In the genomic region with DNA sequence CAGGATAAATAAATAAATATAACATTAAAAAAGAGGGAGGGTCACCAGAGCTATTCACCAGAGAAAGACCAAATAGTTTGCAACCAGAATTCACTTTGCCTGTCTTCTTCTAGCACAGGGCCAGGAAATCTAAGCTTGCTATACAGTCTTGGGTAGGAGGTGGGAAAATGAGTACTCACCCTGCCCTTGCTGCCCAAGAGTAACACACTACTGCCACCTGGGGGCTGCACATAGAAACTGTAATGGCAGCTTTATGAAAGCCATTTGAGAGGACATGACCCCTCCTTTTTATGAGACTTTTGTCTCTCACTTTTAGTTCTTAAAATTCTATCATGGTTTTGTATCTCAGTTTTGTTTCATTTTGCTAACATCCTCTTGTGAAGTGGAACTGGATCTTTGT, we compare ENCODE assay signal across 7 mouse cellular contexts. TPM values are rescaled to one million over a fixed set of nuclear protein-coding genes. Genes with fewer than 3 reads are reported as not detected.
DNase-seq lines count a peak whose midpoint lies in the region; TF ChIP-seq lines count a peak whose summit lies in the region.

No protein-coding gene starts in this region.

- intact Hi-C loops in left cerebral cortex, postnatal 4 days (cut with DNase I) = no loop called here

- TF ChIP-seq CTCF in CH12.LX (conservative IDR thresholded peaks at IDR 0.05 in 1 of 2, IDR thresholded peaks at IDR 0.05 in 1 of 2; ENCODE audit: low read depth in 2 of 2, low read length in 2 of 2) = peak; percentile 11 to 74; a peak in 2 of 4 replicates
- peak; percentile 53; the same call in 1 of the 2 replicates for TF ChIP-seq CTCF in small intestine, adult 2 months (IDR thresholded peaks at IDR 0.05; ENCODE audit: extremely low read depth, insufficient read length, insufficient replicate concordance, low read depth, low read length)

- no peaks in the 10 kb centered on the region for H3K36me3 ChIP-seq in CH12.LX (replicated peaks in 1 of 2; ENCODE audit: control insufficient read depth in 1 of 2, insufficient read depth in 1 of 2, low read length in 1 of 2)
- H3K36me3 ChIP-seq in embryonic facial prominence, embryonic 10.5 days (replicated peaks) = no peaks in the 10 kb centered on the region
- H3K36me3 ChIP-seq in small intestine, adult 2 months (ENCODE audit: control insufficient read depth, insufficient read depth, low read length) = no peaks in the 10 kb centered on the region

- peak; percentile 76 for TF ChIP-seq RAD21 in CH12.LX (IDR thresholded peaks at IDR 0.05; ENCODE audit: low read depth, low read length)

- in situ Hi-C loops in CH12.LX (cut with MboI; ENCODE audit: low pct_ligation_motif_present, low pct_unique_long_range_greater_than_20kb, low sequenced_read_pairs) = loop anchor here (10.0 kb wide), 1 partner anchor 349 kb away; no protein-coding TSS in a partner anchor

- no peak overlapping the region for H3K9ac ChIP-seq in CH12.LX (ENCODE audit: insufficient read depth, low read depth)

- no peaks in the 10 kb centered on the region for H3K79me2 ChIP-seq in CH12.LX (replicated peaks; ENCODE audit: control insufficient read depth, extremely low read depth, insufficient read depth, poor library complexity, severe bottlenecking)

- H3K27ac ChIP-seq in CH12.LX (ENCODE audit: insufficient read depth, low read depth) = no peak overlapping the region
- H3K27ac ChIP-seq in embryonic facial prominence, embryonic 10.5 days (replicated peaks) = no peak overlapping the region
- no peak overlapping the region for H3K27ac ChIP-seq in small intestine, adult 2 months (ENCODE audit: insufficient read depth, low read depth, low read length)

- no peak overlapping the region for H3K4me3 ChIP-seq in CH12.LX (replicated peaks in 1 of 3; ENCODE audit: low read depth in 2 of 3, low read length in 2 of 3, poor library complexity in 1 of 3)
- H3K4me3 ChIP-seq in embryonic facial prominence, embryonic 10.5 days = no peak overlapping the region
- no peak overlapping the region for H3K4me3 ChIP-seq in small intestine, adult 2 months (ENCODE audit: low read depth, low read length)

- no peaks in the 10 kb centered on the region for H3K27me3 ChIP-seq in CH12.LX (replicated peaks)
- no peaks in the 10 kb centered on the region for H3K27me3 ChIP-seq in embryonic facial prominence, embryonic 10.5 days (replicated peaks; ENCODE audit: low read depth, poor library complexity, severe bottlenecking)
- H3K27me3 ChIP-seq in small intestine, adult 2 months (ENCODE audit: control insufficient read depth, insufficient read depth, low read length) = no peaks in the 10 kb centered on the region

- dilution Hi-C loops in CH12.LX (cut with MboI; ENCODE audit: extremely low pct_ligation_motif_present, extremely low pct_unique_long_range_greater_than_20kb, low sequenced_read_pairs) = no loop called here

- H3K4me2 ChIP-seq in CH12.LX (ENCODE audit: insufficient read depth, low read depth, poor library complexity, severe bottlenecking) = no peak overlapping the region

- H3K4me1 ChIP-seq in CH12.LX (ENCODE audit: control insufficient read depth in 1 of 2, insufficient read depth in 2 of 2) = no peaks in the 10 kb centered on the region
- no peaks in the 10 kb centered on the region for H3K4me1 ChIP-seq in embryonic facial prominence, embryonic 10.5 days
- no peaks in the 10 kb centered on the region for H3K4me1 ChIP-seq in small intestine, adult 2 months (ENCODE audit: control insufficient read depth, insufficient read depth, insufficient read length, low read length)

- H3K9me3 ChIP-seq in CH12.LX (replicated peaks; ENCODE audit: low read length) = no peaks in the 10 kb centered on the region
- no peaks in the 10 kb centered on the region for H3K9me3 ChIP-seq in embryonic facial prominence, embryonic 10.5 days

- no peak for TF ChIP-seq POLR2A in CH12.LX (IDR thresholded peaks at IDR 0.05; ENCODE audit: low read depth, low read length)
- TF ChIP-seq POLR2A in small intestine, adult 2 months (IDR thresholded peaks at IDR 0.05; ENCODE audit: low read depth, low read length) = no peak

- no peak for TF ChIP-seq EP300 in CH12.LX (IDR thresholded peaks at IDR 0.05; ENCODE audit: low read length)

- DNase-seq in left cerebral cortex, postnatal 4 days = peak; percentile 64
- no peak for DNase-seq in left cerebral cortex, adult 11 months (ENCODE audit: low spot score)
- DNase-seq in CH12.LX (ENCODE audit: extremely low read depth) (peak; percentile 55), NIH3T3 (ENCODE audit: low read depth) (peak; percentile 75)
- peak; percentile 46 for DNase-seq in embryonic facial prominence, embryonic 10.5 days (ENCODE audit: low spot score)
- peak; percentile 51 to 59 for DNase-seq in kidney, postnatal 25 days

TF ChIP-seq in CH12.LX, 34 proteins besides CTCF, POLR2A, EP300 and RAD21:
- no peak for TF ChIP-seq MAX (IDR thresholded peaks at IDR 0.05; ENCODE audit: low read length)
- peak; percentile 83 for TF ChIP-seq SMC3 (IDR thresholded peaks at IDR 0.05; ENCODE audit: low read depth, low read length)
- TF ChIP-seq HCFC1 (IDR thresholded peaks at IDR 0.05; ENCODE audit: low read depth, low read length) = no peak
- no peak for TF ChIP-seq TCF12 (IDR thresholded peaks at IDR 0.05; ENCODE audit: low read depth, low read length)

RNA-seq across cellular contexts. Expression of a gene that starts 12.1 kb away (rescaled TPM):
- total RNA-seq in left cerebral cortex, postnatal 4 days (2021) = 100 to 1,000 TPM in 1 of 2 experiments, 10 to 100 TPM in 1; 88.0 to 143 TPM
- total RNA-seq in CH12.LX (2012; rRNA removed) (not detected in 2 replicates), CH12.LX (2014; rRNA removed) (not detected in 2 replicates)
- not detected in 2 replicates for polyA plus RNA-seq in CH12.LX (2012; ENCODE audit: insufficient read length, low read depth)
- 5.0 and 8.0 TPM in 2 replicates for polyA plus RNA-seq in embryonic facial prominence, embryonic 10.5 days (2016; fragmentation: Nextera tagmentation; extraction: Ambion mirVana)
- polyA plus RNA-seq in small intestine, adult 2 months (2012; rRNA removed) = 0.06 and 0.24 TPM in 2 replicates
